Mouse (Mus musculus): Measurements from ENCODE around the gene Olfr1030. TPM values are rescaled to one million over a fixed set of nuclear protein-coding genes. Genes with fewer than 3 reads are reported as not detected.
"Not testable (repeated sequence)": the region's sequence is repeated elsewhere in the genome, so short reads cannot be mapped to it uniquely, and the experiment has no call there.

The Olfr1030 gene
- total RNA-seq (2022): not detected

GRCm38 (mm10) chr2:85978976-85979375 lies at the start of gene Olfr1030:
TSS of gene Olfr1030 (plus strand) at chr2:85979276.
- no peak for DNase-seq (ENCODE audit: low spot score in 2 of 2)

GRCm38 (mm10) chr2:85950137-85950536 lies 28.9 kb upstream of the Olfr1030 start, which contains the start of gene Olfr1028:
TSS of gene Olfr1028 (plus strand) at chr2:85950437.
- DNase-seq (ENCODE audit: low spot score in 2 of 2): no peak

- no peak for DNase-seq (ENCODE audit: low spot score in 2 of 2)
These were observed 5.5 kb upstream of the Olfr1030 start, which contains the start of gene Olfr1029 for GRCm38 (mm10) chr2:85973595-85973994. TSS of gene Olfr1029 (plus strand) at chr2:85973895.

DNA sequence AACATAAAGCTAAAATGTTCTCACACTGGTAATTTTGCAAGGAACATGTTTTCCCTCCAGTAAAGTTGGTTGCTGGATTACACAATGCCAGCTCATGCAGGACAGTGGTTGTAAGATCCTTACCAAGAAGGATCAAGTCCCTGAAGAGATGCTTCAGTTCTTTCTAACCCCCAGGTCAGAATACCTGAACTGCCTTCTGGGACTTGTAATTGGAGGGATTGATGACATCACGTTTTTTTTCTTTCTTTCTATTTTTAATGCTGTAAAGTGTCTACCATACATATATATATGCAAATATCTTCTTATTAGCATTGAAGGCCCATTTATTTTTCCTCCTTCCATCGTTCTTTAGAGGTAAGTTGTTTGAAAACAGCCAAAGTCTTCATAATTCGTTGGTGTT lies 10.9 kb downstream of the Olfr1030 start, which contains the start of gene Olfr1031:
TSS of gene Olfr1031 (plus strand) at position 301 of the 400 bp plus-strand sequence.
- DNase-seq (ENCODE audit: low spot score in 2 of 2): no peak

DNA sequence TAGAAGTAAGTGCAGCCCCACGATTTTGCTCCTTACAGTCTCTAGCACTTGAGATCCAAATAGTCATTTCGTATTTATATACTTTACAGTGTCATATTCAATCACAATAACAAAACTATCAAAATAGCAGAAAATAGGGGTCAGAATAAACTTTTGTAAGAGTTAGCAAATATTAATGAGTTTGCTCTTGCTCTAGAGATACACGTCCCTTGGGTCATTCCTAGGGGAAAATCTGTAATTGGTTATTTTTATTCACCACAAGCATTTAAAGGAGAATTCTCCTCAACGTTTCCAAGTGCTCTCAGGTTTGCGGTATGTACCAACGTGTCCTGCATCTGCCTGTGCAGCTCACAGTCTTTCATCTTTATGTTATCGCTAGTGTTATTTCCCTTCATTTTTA lies 26.2 kb downstream of the Olfr1030 start, which contains the start of gene Olfr1032:
TSS of gene Olfr1032 (plus strand) at position 301 of the 400 bp plus-strand sequence.
- DNase-seq (ENCODE audit: low spot score in 2 of 2): no peak

DNA sequence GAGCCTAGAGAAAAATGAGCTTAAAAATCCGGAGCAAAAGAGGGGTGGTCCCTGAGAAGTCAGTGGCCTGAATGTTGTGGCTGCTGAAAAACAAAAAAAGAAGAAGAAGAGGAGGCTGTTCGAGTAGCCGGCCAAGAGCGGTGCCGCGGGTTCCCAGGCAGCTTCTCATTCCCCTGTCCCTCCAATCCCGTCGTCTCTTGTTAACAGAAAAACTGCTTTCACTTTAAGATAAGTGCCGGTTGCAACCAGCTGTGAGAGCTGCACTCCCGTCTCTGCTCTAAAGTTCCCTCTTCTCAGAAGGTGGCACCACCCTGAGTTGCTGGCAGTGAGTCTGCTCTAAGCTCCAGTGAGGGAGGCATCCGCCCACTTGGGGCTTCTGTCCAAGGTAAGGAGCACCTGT lies 41.3 kb downstream of the Olfr1030 start, which contains the start of gene Olfr1033:
TSS of gene Olfr1033 (plus strand) at position 228 of the 400 bp plus-strand sequence.
- DNase-seq (ENCODE audit: low spot score in 2 of 2): not testable (repeated sequence)

DNA sequence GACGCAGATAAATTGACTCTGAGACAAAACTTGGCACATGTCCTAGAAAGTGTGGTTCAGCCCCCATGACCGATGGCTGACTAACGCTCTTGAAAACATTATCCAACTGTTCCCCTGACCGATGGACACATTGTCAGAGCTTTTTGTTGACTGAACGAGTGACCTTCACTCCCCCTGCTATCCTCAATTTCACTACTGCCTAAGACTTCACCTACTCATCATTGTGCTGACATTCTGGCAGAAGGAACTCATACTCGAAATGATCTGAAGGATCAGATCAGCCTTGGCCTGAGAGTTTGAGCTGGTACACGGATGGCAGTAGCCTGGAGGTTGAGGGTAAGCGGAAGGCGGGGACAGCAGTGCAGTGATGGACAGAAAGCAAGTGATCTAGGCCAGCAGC lies 42.4 kb downstream of the Olfr1030 start:
- not testable (repeated sequence) for DNase-seq (ENCODE audit: low spot score in 2 of 2)

Other genes with a start within 250 kb of the Olfr1030 start
- not detected for gene Olfr1012, start 216.5 kb upstream of the Olfr1030 start, total RNA-seq (2022)
- not detected for gene Olfr1013, start 212.2 kb upstream of the Olfr1030 start, total RNA-seq (2022)
- gene Olfr1014, start 206.6 kb upstream of the Olfr1030 start, total RNA-seq (2022): not detected
- gene Olfr1015, start 197.3 kb upstream of the Olfr1030 start, total RNA-seq (2022): not detected
- not detected for gene Olfr1016, start 176.7 kb upstream of the Olfr1030 start, total RNA-seq (2022)
- gene Olfr1018, start 160.8 kb upstream of the Olfr1030 start, total RNA-seq (2022): not detected
- not detected for gene Olfr1019, start 133.8 kb upstream of the Olfr1030 start, total RNA-seq (2022)
- not detected for gene Olfr1020, start 132.2 kb upstream of the Olfr1030 start, total RNA-seq (2022)
- gene Olfr1022, start 110.7 kb upstream of the Olfr1030 start, total RNA-seq (2022): not detected
- gene Olfr1023, start 93.6 kb upstream of the Olfr1030 start, total RNA-seq (2022): not detected
- not detected for gene Olfr1024, start 74.2 kb upstream of the Olfr1030 start, total RNA-seq (2022)
- gene Olfr1025-ps1, start 64.1 kb upstream of the Olfr1030 start, total RNA-seq (2022): not detected
- gene Olfr1026, start 57.7 kb upstream of the Olfr1030 start, total RNA-seq (2022): not detected
- not detected for gene Olfr1028, start 28.8 kb upstream of the Olfr1030 start, total RNA-seq (2022)
- not detected for gene Olfr1029, start 5.4 kb upstream of the Olfr1030 start, total RNA-seq (2022)
- not detected for gene Olfr1031, start 11.0 kb downstream of the Olfr1030 start, total RNA-seq (2022)
- not detected for gene Olfr1032, start 26.3 kb downstream of the Olfr1030 start, total RNA-seq (2022)
- under 1 TPM in 1 of 4 experiments, not detected in 3; 0.54 TPM for gene Olfr1033, start 41.4 kb downstream of the Olfr1030 start, total RNA-seq (2022)
- gene Olfr1034, start 66.6 kb downstream of the Olfr1030 start, total RNA-seq (2022): not detected
- gene Olfr1036, start 94.7 kb downstream of the Olfr1030 start, total RNA-seq (2022): not detected
- not detected for gene Olfr1037, start 108.1 kb downstream of the Olfr1030 start, total RNA-seq (2022)
- not detected for gene Olfr1039, start 156.7 kb downstream of the Olfr1030 start, total RNA-seq (2022)
- gene Olfr1040, start 167.5 kb downstream of the Olfr1030 start, total RNA-seq (2022): not detected
- not detected for gene Olfr1042, start 182.6 kb downstream of the Olfr1030 start, total RNA-seq (2022)
- gene Olfr1043, start 188.2 kb downstream of the Olfr1030 start, total RNA-seq (2022): not detected
- gene Olfr1044, start 198.5 kb downstream of the Olfr1030 start, total RNA-seq (2022): not detected
- gene Olfr52, start 206.4 kb downstream of the Olfr1030 start, total RNA-seq (2022): not detected
- gene Olfr1045, start 223.7 kb downstream of the Olfr1030 start, total RNA-seq (2022): not detected
- not detected for gene Olfr1046, start 240.0 kb downstream of the Olfr1030 start, total RNA-seq (2022)

Measured in gastrocnemius, adult 8-10 months (tissue).